ENCODE assay signal across 10 mouse cellular contexts in the genomic region with DNA sequence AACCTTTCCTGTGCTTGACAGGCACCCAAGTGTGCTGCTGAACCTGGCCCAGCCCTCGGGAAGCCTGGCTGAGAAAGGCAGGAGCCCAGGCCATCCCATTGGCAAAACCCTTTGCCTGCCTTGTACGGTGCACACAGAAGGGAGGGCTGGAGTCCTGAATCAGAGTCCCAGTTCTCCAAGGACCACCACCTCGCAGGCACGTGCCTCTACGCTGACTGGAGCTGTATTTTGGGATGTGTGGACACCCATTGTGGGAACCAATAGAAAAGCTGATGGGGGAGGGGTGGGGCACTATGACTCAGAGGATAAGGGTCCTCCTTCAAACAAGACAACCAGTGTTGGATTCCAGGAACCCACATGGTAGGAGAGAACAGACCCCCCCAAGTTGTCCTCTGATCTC.
DNase-seq lines count a peak whose midpoint lies in the region; ATAC-seq lines count a peak whose summit lies in the region.
"Had no signal": no experiment of that assay in that cellular context is flagged by ENCODE, and none has a peak within 500 bp of the region (broad histone marks: within the 10 kb centered on the region; RNA-seq: fewer than 3 reads in every experiment).

No protein-coding gene starts in this region.

- intact Hi-C loops in left cerebral cortex, postnatal 25 days (cut with DNase I) = no loop called here

- WGBS in heart, embryonic 15.5 days = 60% methylated on average over 5 of the region's 5 CpGs
- WGBS in forebrain, embryonic 15.5 days = 60% methylated on average over 5 of the region's 5 CpGs
- WGBS in midbrain, embryonic 16.5 days = 59% methylated on average over 5 of the region's 5 CpGs

- no peaks in the 10 kb centered on the region for H3K9me3 ChIP-seq in heart, embryonic 15.5 days (replicated peaks)
- H3K9me3 ChIP-seq in forebrain, embryonic 15.5 days = no peaks in the 10 kb centered on the region
- no peaks in the 10 kb centered on the region for H3K9me3 ChIP-seq in midbrain, embryonic 16.5 days (replicated peaks; ENCODE audit: control insufficient read depth, low read length, poor library complexity, severe bottlenecking)
- H3K9me3 ChIP-seq: G1E had no signal

- no peak overlapping the region for H3K4me3 ChIP-seq in heart, embryonic 15.5 days
- no peak overlapping the region for H3K4me3 ChIP-seq in forebrain, embryonic 15.5 days
- H3K4me3 ChIP-seq in midbrain, embryonic 16.5 days (ENCODE audit: low read depth, low read length) = no peak overlapping the region

- no peak for ATAC-seq in heart, embryonic 15.5 days (replicated peaks; ENCODE audit: insufficient number of reproducible peaks, insufficient read depth, low FRiP score, low read depth)
- ATAC-seq in forebrain, embryonic 15.5 days (replicated peaks) = no peak
- ATAC-seq in midbrain, embryonic 16.5 days = no peak

- no peak for DNase-seq in heart, adult 9 months (ENCODE audit: low spot score in 2 of 2)
- peak; percentile 37 for DNase-seq in lung, postnatal 10 days
- DNase-seq in lung, adult 18-20 months = no peak
- DNase-seq in retina, embryonic 14.5 days (ENCODE audit: low spot score) = no peak
- no peak for DNase-seq in left cerebral cortex, postnatal 25 days (ENCODE audit: low spot score in 2 of 2)
- DNase-seq: adrenal gland, postnatal 10 days had no signal

- H3K9ac ChIP-seq in heart, embryonic 15.5 days = no peak overlapping the region
- H3K9ac ChIP-seq in forebrain, embryonic 15.5 days (replicated peaks) = no peak overlapping the region
- no peak overlapping the region for H3K9ac ChIP-seq in midbrain, embryonic 16.5 days (ENCODE audit: low read depth, low read length)

- H3K27ac ChIP-seq in heart, embryonic 15.5 days = 0 out of 2 replicates have a peak overlapping the region, but pooled peaks have one; percentile 13
- peak overlapping the region; percentile 99; the same call in 1 of the 2 replicates for H3K27ac ChIP-seq in forebrain, embryonic 15.5 days (replicated peaks)
- peak overlapping the region; percentile 9; the same call in 1 of the 2 replicates for H3K27ac ChIP-seq in midbrain, embryonic 16.5 days (ENCODE audit: low read length)

- H3K4me2 ChIP-seq in heart, embryonic 15.5 days = no peak overlapping the region
- no peak overlapping the region for H3K4me2 ChIP-seq in forebrain, embryonic 15.5 days (replicated peaks)
- H3K4me2 ChIP-seq in midbrain, embryonic 16.5 days (ENCODE audit: low read length) = no peak overlapping the region

- H3K36me3 ChIP-seq in heart, embryonic 15.5 days = no peaks in the 10 kb centered on the region
- no peaks in the 10 kb centered on the region for H3K36me3 ChIP-seq in forebrain, embryonic 15.5 days
- H3K36me3 ChIP-seq in midbrain, embryonic 16.5 days (ENCODE audit: control insufficient read depth, insufficient read depth, low read length) = no peaks in the 10 kb centered on the region
- H3K36me3 ChIP-seq: G1E had no signal

- H3K4me1 ChIP-seq in heart, embryonic 15.5 days (replicated peaks) = peaks cover 41% of the 10 kb centered on the region
- peaks cover 40% of the 10 kb centered on the region for H3K4me1 ChIP-seq in forebrain, embryonic 15.5 days
- peaks cover 25% of the 10 kb centered on the region for H3K4me1 ChIP-seq in midbrain, embryonic 16.5 days (ENCODE audit: control insufficient read depth, insufficient read depth, low read length)

- no peaks in the 10 kb centered on the region for H3K27me3 ChIP-seq in heart, embryonic 15.5 days
- H3K27me3 ChIP-seq in forebrain, embryonic 15.5 days = no peaks in the 10 kb centered on the region
- H3K27me3 ChIP-seq in midbrain, embryonic 16.5 days (ENCODE audit: control insufficient read depth, insufficient read depth, low read depth, low read length) = no peaks in the 10 kb centered on the region

Comparison
In these comparisons a context has a peak if more than half of its experiments do, and no peak if none do; other contexts are left out.
1. H3K27ac ChIP-seq: peak in every context shown above with its lines; median percentile 99 in forebrain, embryonic 15.5 days; 13 in heart, embryonic 15.5 days; 9 in midbrain, embryonic 16.5 days.